Mouse (Mus musculus): ENCODE measurements around the gene Fbl. TPM values are rescaled to one million over a fixed set of nuclear protein-coding genes. Genes with fewer than 3 reads are reported as not detected.

The Fbl gene
- polyA plus RNA-seq, 1 experiment from 2014 or later, result 25.3 TPM

GRCm38 (mm10) chr7:28161163-28161749 lies 8.3 kb upstream of the Fbl start:
- Histone ChIP-seq H3K27me3 (ENCODE audit: control insufficient read depth, insufficient read depth, low read length) (no peaks in the 10 kb centered on the region), H3K4me3 (ENCODE audit: low read depth, low read length) (no peak overlapping the region), H3K27ac (ENCODE audit: low read depth, low read length) (no peak overlapping the region), H3K9ac (replicated peaks; ENCODE audit: low read depth, low read length) (no peak overlapping the region), H3K4me2 (ENCODE audit: low read depth, low read length) (no peak overlapping the region), H3K9me3 (ENCODE audit: control insufficient read depth, low read length) (no peaks in the 10 kb centered on the region; the same call in 1 of the 2 replicates), H3K4me1 (ENCODE audit: control insufficient read depth, insufficient read depth, low read length) (no peaks in the 10 kb centered on the region), H3K36me3 (ENCODE audit: control insufficient read depth, insufficient read depth, low read length) (no peaks in the 10 kb centered on the region)
- ATAC-seq (ENCODE audit: low read depth), result no peak
- WGBS, result 43% methylated on average over 9 of the region's 9 CpGs

GRCm38 (mm10) chr7:28165406-28165805 lies 4.1 kb upstream of the Fbl start:
- H3K4me2 ChIP-seq (ENCODE audit: low read depth, low read length), result no peak overlapping the region
- no peaks in the 10 kb centered on the region; the same call in 1 of the 2 replicates for H3K9me3 ChIP-seq (ENCODE audit: control insufficient read depth, low read length)
- WGBS, result 72% methylated on average over 6 of the region's 6 CpGs

GRCm38 (mm10) chr7:28168320-28169115 lies 992 bp upstream of the Fbl start:
- Histone ChIP-seq H3K36me3 (ENCODE audit: control insufficient read depth, insufficient read depth, low read length) (no peaks in the 10 kb centered on the region), H3K27ac (ENCODE audit: low read depth, low read length) (peak overlapping the region; percentile 80), H3K9ac (replicated peaks; ENCODE audit: low read depth, low read length) (peak overlapping the region; percentile 46), H3K4me3 (ENCODE audit: low read depth, low read length) (peak overlapping the region; percentile 67), H3K9me3 (ENCODE audit: control insufficient read depth, low read length) (no peaks in the 10 kb centered on the region; the same call in 1 of the 2 replicates), H3K4me2 (ENCODE audit: low read depth, low read length) (peak overlapping the region; percentile 78), H3K27me3 (ENCODE audit: control insufficient read depth, insufficient read depth, low read length) (no peaks in the 10 kb centered on the region), H3K4me1 (ENCODE audit: control insufficient read depth, insufficient read depth, low read length) (peaks cover 23% of the 10 kb centered on the region)
- WGBS, result 9% methylated on average over 9 of the region's 9 CpGs
- ATAC-seq (ENCODE audit: low read depth), result peak; percentile 42; the same call in 1 of the 2 replicates

More at GRCm38 (mm10) chr7:28165406-28165805, 4.1 kb upstream of the Fbl start:
- Histone ChIP-seq H3K4me1 (ENCODE audit: control insufficient read depth, insufficient read depth, low read length) (peaks cover 11% of the 10 kb centered on the region), H3K9ac (replicated peaks; ENCODE audit: low read depth, low read length) (no peak overlapping the region), H3K36me3 (ENCODE audit: control insufficient read depth, insufficient read depth, low read length) (no peaks in the 10 kb centered on the region), H3K27me3 (ENCODE audit: control insufficient read depth, insufficient read depth, low read length) (no peaks in the 10 kb centered on the region), H3K4me3 (ENCODE audit: low read depth, low read length) (no peak overlapping the region), H3K27ac (ENCODE audit: low read depth, low read length) (no peak overlapping the region)
- no peak for ATAC-seq (ENCODE audit: low read depth)

GRCm38 (mm10) chr7:28175358-28175757 lies 5.8 kb downstream of the Fbl start:
- Histone ChIP-seq H3K4me1 (ENCODE audit: control insufficient read depth, insufficient read depth, low read length) (peaks cover 12% of the 10 kb centered on the region), H3K27ac (ENCODE audit: low read depth, low read length) (no peak overlapping the region), H3K9me3 (ENCODE audit: control insufficient read depth, low read length) (no peaks in the 10 kb centered on the region), H3K36me3 (ENCODE audit: control insufficient read depth, insufficient read depth, low read length) (peaks cover 19% of the 10 kb centered on the region), H3K27me3 (ENCODE audit: control insufficient read depth, insufficient read depth, low read length) (no peaks in the 10 kb centered on the region), H3K4me3 (ENCODE audit: low read depth, low read length) (no peak overlapping the region), H3K4me2 (ENCODE audit: low read depth, low read length) (no peak overlapping the region), H3K9ac (replicated peaks; ENCODE audit: low read depth, low read length) (no peak overlapping the region)
- WGBS, result 92% methylated on average over 4 of the region's 4 CpGs
- ATAC-seq (ENCODE audit: low read depth), result no peak

GRCm38 (mm10) chr7:28179228-28179627 lies 9.7 kb downstream of the Fbl start, which contains the start of gene Dyrk1b:
Gene Dyrk1b, plus strand, starts transcription at chr7:28179469.
- Histone ChIP-seq H3K9ac (replicated peaks; ENCODE audit: low read depth, low read length) (peak within 1 kb of the TSS; percentile 96), H3K4me3 (ENCODE audit: low read depth, low read length) (peak within 1 kb of the TSS; percentile 100), H3K36me3 (ENCODE audit: control insufficient read depth, insufficient read depth, low read length) (peaks cover 44% of the 10 kb centered on the region), H3K9me3 (ENCODE audit: control insufficient read depth, low read length) (no peaks in the 10 kb centered on the region), H3K27me3 (ENCODE audit: control insufficient read depth, insufficient read depth, low read length) (no peaks in the 10 kb centered on the region), H3K4me1 (ENCODE audit: control insufficient read depth, insufficient read depth, low read length) (peaks cover 10% of the 10 kb centered on the region), H3K4me2 (ENCODE audit: low read depth, low read length) (peak within 1 kb of the TSS; percentile 67), H3K27ac (ENCODE audit: low read depth, low read length) (peak within 1 kb of the TSS; percentile 94)
- under 1% methylated on average over 20 of the region's 25 CpGs for WGBS
- peak; percentile 89 for ATAC-seq (ENCODE audit: low read depth)

- peaks cover 51% of the 10 kb centered on the region for H3K36me3 ChIP-seq (ENCODE audit: control insufficient read depth, insufficient read depth, low read length)
- H3K4me2 ChIP-seq (ENCODE audit: low read depth, low read length), result peak overlapping the region; percentile 67
- H3K27me3 ChIP-seq (ENCODE audit: control insufficient read depth, insufficient read depth, low read length), result no peaks in the 10 kb centered on the region
- peak; percentile 95 for ATAC-seq (ENCODE audit: low read depth)
- H3K4me1 ChIP-seq (ENCODE audit: control insufficient read depth, insufficient read depth, low read length), result peaks cover 10% of the 10 kb centered on the region
- peak overlapping the region; percentile 94 for H3K27ac ChIP-seq (ENCODE audit: low read depth, low read length)
- H3K4me3 ChIP-seq (ENCODE audit: low read depth, low read length), result peak overlapping the region; percentile 100
- H3K9ac ChIP-seq (replicated peaks; ENCODE audit: low read depth, low read length), result peak overlapping the region; percentile 96
- under 1% methylated on average over 48 of the region's 56 CpGs for WGBS
- no peaks in the 10 kb centered on the region for H3K9me3 ChIP-seq (ENCODE audit: control insufficient read depth, low read length)
Observed at GRCm38 (mm10) chr7:28179741-28180377, 10.3 kb downstream of the Fbl start.

- ATAC-seq (ENCODE audit: low read depth), result no peak
- Histone ChIP-seq H3K4me3 (ENCODE audit: low read depth, low read length) (peak overlapping the region; percentile 100), H3K4me1 (ENCODE audit: control insufficient read depth, insufficient read depth, low read length) (peaks cover 10% of the 10 kb centered on the region), H3K9me3 (ENCODE audit: control insufficient read depth, low read length) (no peaks in the 10 kb centered on the region), H3K27ac (ENCODE audit: low read depth, low read length) (no peak overlapping the region; the same call in 1 of the 2 replicates), H3K36me3 (ENCODE audit: control insufficient read depth, insufficient read depth, low read length) (peaks cover 58% of the 10 kb centered on the region), H3K27me3 (ENCODE audit: control insufficient read depth, insufficient read depth, low read length) (no peaks in the 10 kb centered on the region), H3K4me2 (ENCODE audit: low read depth, low read length) (peak overlapping the region; percentile 67), H3K9ac (replicated peaks; ENCODE audit: low read depth, low read length) (peak overlapping the region; percentile 96)
- 78% methylated on average over 5 of the region's 5 CpGs for WGBS
Observed at GRCm38 (mm10) chr7:28180890-28181289, 11.4 kb downstream of the Fbl start.

GRCm38 (mm10) chr7:28181376-28181775 lies 11.9 kb downstream of the Fbl start:
- Histone ChIP-seq H3K9me3 (ENCODE audit: control insufficient read depth, low read length) (no peaks in the 10 kb centered on the region), H3K4me3 (ENCODE audit: low read depth, low read length) (no peak overlapping the region), H3K9ac (replicated peaks; ENCODE audit: low read depth, low read length) (no peak overlapping the region), H3K27ac (ENCODE audit: low read depth, low read length) (no peak overlapping the region), H3K27me3 (ENCODE audit: control insufficient read depth, insufficient read depth, low read length) (no peaks in the 10 kb centered on the region), H3K4me1 (ENCODE audit: control insufficient read depth, insufficient read depth, low read length) (peaks cover 10% of the 10 kb centered on the region), H3K4me2 (ENCODE audit: low read depth, low read length) (peak overlapping the region; percentile 67; the same call in 1 of the 2 replicates), H3K36me3 (ENCODE audit: control insufficient read depth, insufficient read depth, low read length) (peaks cover 58% of the 10 kb centered on the region)
- over 99% methylated on average over 12 of the region's 12 CpGs for WGBS
- no peak for ATAC-seq (ENCODE audit: low read depth)
